Comparison of ENCODE assay signal across 9 mouse cellular contexts in genomic region chr15:97182617-97183038, GRCm38 (mm10).
DNase-seq lines count a peak whose midpoint lies in the region; ATAC-seq and TF ChIP-seq lines count a peak whose summit lies in the region.
"Had no signal": no experiment of that assay in that cellular context is flagged by ENCODE, and none has a peak within 500 bp of the region (broad histone marks: within the 10 kb centered on the region; RNA-seq: fewer than 3 reads in every experiment).

No protein-coding gene starts in this region.

- H3K9me3 ChIP-seq in neural tube, embryonic 13.5 days: no peaks in the 10 kb centered on the region
- no peaks in the 10 kb centered on the region for H3K9me3 ChIP-seq in neural tube, embryonic 15.5 days (replicated peaks)
- no peaks in the 10 kb centered on the region for H3K9me3 ChIP-seq in hindbrain, embryonic 13.5 days
- no peaks in the 10 kb centered on the region for H3K9me3 ChIP-seq in stomach, postnatal 0 days (ENCODE audit: control insufficient read depth, low read length)
- no peaks in the 10 kb centered on the region for H3K9me3 ChIP-seq in liver, postnatal 0 days (ENCODE audit: low read length)

- H3K27me3 ChIP-seq in neural tube, embryonic 13.5 days: no peaks in the 10 kb centered on the region
- no peaks in the 10 kb centered on the region for H3K27me3 ChIP-seq in neural tube, embryonic 15.5 days (replicated peaks)
- no peaks in the 10 kb centered on the region for H3K27me3 ChIP-seq in hindbrain, embryonic 13.5 days
- no peaks in the 10 kb centered on the region for H3K27me3 ChIP-seq in stomach, postnatal 0 days (ENCODE audit: control insufficient read depth, insufficient read depth, low read length)
- no peaks in the 10 kb centered on the region for H3K27me3 ChIP-seq in liver, postnatal 0 days (ENCODE audit: insufficient read depth, low read length)

- no peaks in the 10 kb centered on the region for H3K36me3 ChIP-seq in neural tube, embryonic 13.5 days
- no peaks in the 10 kb centered on the region for H3K36me3 ChIP-seq in neural tube, embryonic 15.5 days
- no peaks in the 10 kb centered on the region for H3K36me3 ChIP-seq in hindbrain, embryonic 13.5 days
- no peaks in the 10 kb centered on the region for H3K36me3 ChIP-seq in stomach, postnatal 0 days (ENCODE audit: control insufficient read depth, insufficient read depth, low read length)
- no peaks in the 10 kb centered on the region for H3K36me3 ChIP-seq in liver, postnatal 0 days (replicated peaks; ENCODE audit: insufficient read depth, low read length)

- ATAC-seq in neural tube, embryonic 13.5 days (ENCODE audit: low read depth): 0 out of 2 replicates have a peak, but pooled peaks have one; percentile 32
- no peak; the same call in 1 of the 2 replicates for ATAC-seq in neural tube, embryonic 15.5 days (ENCODE audit: low FRiP score)
- ATAC-seq in hindbrain, embryonic 13.5 days (ENCODE audit: low FRiP score): 0 out of 2 replicates have a peak, but pooled peaks have one; percentile 39
- 0 out of 2 replicates have a peak, but pooled peaks have one; percentile 21 for ATAC-seq in stomach, postnatal 0 days (ENCODE audit: low FRiP score, low TSS enrichment)
- no peak for ATAC-seq in liver, postnatal 0 days

- peaks cover 33% of the 10 kb centered on the region for H3K4me1 ChIP-seq in neural tube, embryonic 13.5 days (replicated peaks)
- peaks cover 25% of the 10 kb centered on the region for H3K4me1 ChIP-seq in neural tube, embryonic 15.5 days
- peaks cover 36% of the 10 kb centered on the region for H3K4me1 ChIP-seq in hindbrain, embryonic 13.5 days (replicated peaks)
- no peaks in the 10 kb centered on the region for H3K4me1 ChIP-seq in stomach, postnatal 0 days (replicated peaks; ENCODE audit: control insufficient read depth, insufficient read depth)
- H3K4me1 ChIP-seq in liver, postnatal 0 days (ENCODE audit: insufficient read depth): 0 out of 2 replicates have a peak, but pooled peaks cover 3% of the 10 kb centered on the region

- 29% methylated on average over 9 of the region's 9 CpGs for WGBS in neural tube, embryonic 13.5 days
- 49% methylated on average over 9 of the region's 9 CpGs for WGBS in neural tube, embryonic 15.5 days
- 42% methylated on average over 9 of the region's 9 CpGs for WGBS in hindbrain, embryonic 13.5 days
- 31% methylated on average over 9 of the region's 9 CpGs for WGBS in stomach, postnatal 0 days
- WGBS in liver, postnatal 0 days (ENCODE audit: insufficient replicate concordance): 39% methylated on average over 9 of the region's 9 CpGs

- DNase-seq in gastrocnemius, postnatal 14 days: peak; percentile 43
- DNase-seq in gastrocnemius, adult 8-10 months (ENCODE audit: low spot score in 2 of 2): no peak
- DNase-seq in stomach, postnatal 0 days (ENCODE audit: low spot score): no peak
- no peak for DNase-seq in spleen, postnatal 36 days (ENCODE audit: low spot score in 2 of 2)
- no peak for DNase-seq in liver, postnatal 0 days

- H3K4me2 ChIP-seq in neural tube, embryonic 13.5 days: no peak overlapping the region
- no peak overlapping the region for H3K4me2 ChIP-seq in neural tube, embryonic 15.5 days
- H3K4me2 ChIP-seq in hindbrain, embryonic 13.5 days: no peak overlapping the region
- H3K4me2 ChIP-seq in stomach, postnatal 0 days (replicated peaks; ENCODE audit: low read depth): no peak overlapping the region
- H3K4me2 ChIP-seq in liver, postnatal 0 days (ENCODE audit: low read depth, low read length): no peak overlapping the region

- TF ChIP-seq CTCF in stomach, postnatal 0 days (IDR thresholded peaks at IDR 0.05; ENCODE audit: low read depth): no peak
- TF ChIP-seq CTCF in liver, postnatal 0 days (IDR thresholded peaks at IDR 0.05; ENCODE audit: low read depth): no peak

- no peak overlapping the region for H3K27ac ChIP-seq in neural tube, embryonic 13.5 days (replicated peaks)
- no peak overlapping the region for H3K27ac ChIP-seq in neural tube, embryonic 15.5 days (replicated peaks)
- H3K27ac ChIP-seq in hindbrain, embryonic 13.5 days: no peak overlapping the region
- H3K27ac ChIP-seq in stomach, postnatal 0 days (replicated peaks): no peak overlapping the region
- H3K27ac ChIP-seq in liver, postnatal 0 days (ENCODE audit: low read depth): no peak overlapping the region
- H3K27ac ChIP-seq: macrophage had no signal

- no peak for TF ChIP-seq EP300 in stomach, postnatal 0 days (optimal IDR thresholded peaks at IDR 0.05)
- no peak for TF ChIP-seq EP300 in liver, postnatal 0 days (IDR thresholded peaks at IDR 0.05; ENCODE audit: low read depth)

- H3K4me3 ChIP-seq in neural tube, embryonic 13.5 days: no peak overlapping the region
- H3K4me3 ChIP-seq in neural tube, embryonic 15.5 days (replicated peaks): no peak overlapping the region
- no peak overlapping the region for H3K4me3 ChIP-seq in hindbrain, embryonic 13.5 days
- H3K4me3 ChIP-seq in stomach, postnatal 0 days (ENCODE audit: low read depth, low read length): no peak overlapping the region
- H3K4me3 ChIP-seq in liver, postnatal 0 days (ENCODE audit: low read depth, low read length): no peak overlapping the region

- no peak overlapping the region for H3K9ac ChIP-seq in neural tube, embryonic 13.5 days
- H3K9ac ChIP-seq in neural tube, embryonic 15.5 days (replicated peaks): no peak overlapping the region
- no peak overlapping the region for H3K9ac ChIP-seq in hindbrain, embryonic 13.5 days
- no peak overlapping the region for H3K9ac ChIP-seq in stomach, postnatal 0 days (ENCODE audit: low read length)
- no peak overlapping the region for H3K9ac ChIP-seq in liver, postnatal 0 days (replicated peaks)

- intact Hi-C loops in gastrocnemius, postnatal 14 days (cut with DNase I; ENCODE audit: low total_unique reads): no loop called here

Comparison
In these comparisons a context has a peak if more than half of its experiments do, and no peak if none do; other contexts are left out.
1. ATAC-seq: peak in neural tube, embryonic 13.5 days (single experiment), hindbrain, embryonic 13.5 days (single experiment) and stomach, postnatal 0 days (single experiment); none in neural tube, embryonic 15.5 days (single experiment) and liver, postnatal 0 days (single experiment).